Mouse (Mus musculus): ENCODE results near the gene Kcnd1.
"Not testable (repeated sequence)": the region's sequence is repeated elsewhere in the genome, so short reads cannot be mapped to it uniquely, and the experiment has no call there.

Gene Kcnd1

GRCm38 (mm10) chrX:7821865-7822779 lies at the start of gene Kcnd1:
Gene Kcnd1 (plus strand): TSS chrX:7822289.
- DNase-seq, result peak in 1 of 2 experiments; percentile 15

- DNase-seq, result no peak
Observed at GRCm38 (mm10) chrX:7772766-7773165, 49.3 kb upstream of the Kcnd1 start.

GRCm38 (mm10) chrX:7775501-7776205 lies 46.4 kb upstream of the Kcnd1 start:
- no peak for DNase-seq

- peak in 1 of 2 experiments; percentile 39 for DNase-seq
Observed at GRCm38 (mm10) chrX:7776329-7777082, 45.6 kb upstream of the Kcnd1 start.

- DNase-seq, result no peak
Observed at GRCm38 (mm10) chrX:7778450-7779244, 43.4 kb upstream of the Kcnd1 start.

- no peak for DNase-seq
Observed at GRCm38 (mm10) chrX:7779294-7779693, 42.8 kb upstream of the Kcnd1 start.

GRCm38 (mm10) chrX:7782603-7783092 lies 39.4 kb upstream of the Kcnd1 start:
- DNase-seq, result no peak

GRCm38 (mm10) chrX:7789542-7790136 lies 32.5 kb upstream of the Kcnd1 start, which contains the start of gene Gripap1:
Gene Gripap1 (plus strand): TSS chrX:7789765.
- peak; percentile 69 to 84 for DNase-seq

- DNase-seq, result no peak
Observed at GRCm38 (mm10) chrX:7790309-7790708, 31.8 kb upstream of the Kcnd1 start.

- no peak for DNase-seq
Observed at GRCm38 (mm10) chrX:7793361-7793760, 28.7 kb upstream of the Kcnd1 start.

GRCm38 (mm10) chrX:7795016-7795415 lies 27.1 kb upstream of the Kcnd1 start:
- peak; percentile 19 to 23 for DNase-seq

- no peak for DNase-seq
Observed at GRCm38 (mm10) chrX:7797327-7797726, 24.8 kb upstream of the Kcnd1 start.

GRCm38 (mm10) chrX:7802157-7802556 lies 19.9 kb upstream of the Kcnd1 start:
- not testable (repeated sequence) for DNase-seq

GRCm38 (mm10) chrX:7815016-7815415 lies 7.1 kb upstream of the Kcnd1 start:
- peak in 1 of 2 experiments; percentile 21 for DNase-seq

GRCm38 (mm10) chrX:7837146-7837545 lies 15.1 kb downstream of the Kcnd1 start:
- no peak for DNase-seq

- no peak for DNase-seq
Observed at GRCm38 (mm10) chrX:7840842-7841162, 18.7 kb downstream of the Kcnd1 start.

- DNase-seq, result peak; percentile 93 to 97
Observed at GRCm38 (mm10) chrX:7841163-7842162, 19.4 kb downstream of the Kcnd1 start, which contains the start of gene Otud5. Gene Otud5 (plus strand): TSS chrX:7841364.

- DNase-seq, result peak; percentile 25 to 60
Observed at GRCm38 (mm10) chrX:7842318-7842717, 20.2 kb downstream of the Kcnd1 start.

GRCm38 (mm10) chrX:7847845-7848244 lies 25.8 kb downstream of the Kcnd1 start:
- DNase-seq, result no peak

- peak; percentile 15 to 26 for DNase-seq
Observed at GRCm38 (mm10) chrX:7854578-7854977, 32.5 kb downstream of the Kcnd1 start.

Data from thymus, postnatal 36 days (tissue).